Mouse (Mus musculus): Measurements from ENCODE around the gene Ccdc185.

Ccdc185 gene

GRCm38 (mm10) chr1:182747081-182747480, 1.9 kb downstream of the Ccdc185 start:
- DNase-seq (ENCODE audit: low read depth): no peak

GRCm38 (mm10) chr1:182735891-182736290, 13.1 kb downstream of the Ccdc185 start:
- DNase-seq (ENCODE audit: low read depth): no peak

- DNase-seq (ENCODE audit: low read depth): no peak
These were observed 16.3 kb downstream of the Ccdc185 start for GRCm38 (mm10) chr1:182732695-182733094.

- no peak for DNase-seq (ENCODE audit: low read depth)
These were observed 20.0 kb downstream of the Ccdc185 start for GRCm38 (mm10) chr1:182729002-182729401.

GRCm38 (mm10) chr1:182727541-182727940, 21.4 kb downstream of the Ccdc185 start:
- DNase-seq (ENCODE audit: low read depth): no peak

GRCm38 (mm10) chr1:182714236-182714935, 34.6 kb downstream of the Ccdc185 start:
- no peak for DNase-seq (ENCODE audit: low read depth)

GRCm38 (mm10) chr1:182711360-182711933, 37.5 kb downstream of the Ccdc185 start:
- no peak for DNase-seq (ENCODE audit: low read depth)

GRCm38 (mm10) chr1:182707459-182707858, 41.5 kb downstream of the Ccdc185 start:
- DNase-seq (ENCODE audit: low read depth): no peak

GRCm38 (mm10) chr1:182704882-182705281, 44.1 kb downstream of the Ccdc185 start:
- DNase-seq (ENCODE audit: low read depth): no peak

- no peak for DNase-seq (ENCODE audit: low read depth)
These were observed 49.3 kb downstream of the Ccdc185 start for GRCm38 (mm10) chr1:182699392-182700347.
